Mouse (Mus musculus) adrenal gland, adult 18-20 months (tissue): ENCODE measurements around the gene Chrnb2. TPM values are rescaled to one million over a fixed set of nuclear protein-coding genes. Genes with fewer than 3 reads are reported as not detected.

ENCODE experiments used
- DNase-seq, 2 experiments: peaks; one replicate each; pipeline ENCODE4 v3.0.0; 2021 to 2022; ENCODE audit warnings: low spot score in 2 of 2
- total RNA-seq, 2 experiments: library from RNA; stranded (reverse); gene quantifications; 1 replicate in 1 of 2; 2 replicates in 1 of 2; pipeline ENCODE4 v1.2.3; 2021

Chrnb2 gene
- total RNA-seq, 2 experiments from 2014 or later, result 4.4 to 4.7 TPM

- peak in 1 of 2 experiments; percentile 49 for DNase-seq
These were observed 49.0 kb downstream of the Chrnb2 start for GRCm38 (mm10) chr3:89715207-89715966.

DNA sequence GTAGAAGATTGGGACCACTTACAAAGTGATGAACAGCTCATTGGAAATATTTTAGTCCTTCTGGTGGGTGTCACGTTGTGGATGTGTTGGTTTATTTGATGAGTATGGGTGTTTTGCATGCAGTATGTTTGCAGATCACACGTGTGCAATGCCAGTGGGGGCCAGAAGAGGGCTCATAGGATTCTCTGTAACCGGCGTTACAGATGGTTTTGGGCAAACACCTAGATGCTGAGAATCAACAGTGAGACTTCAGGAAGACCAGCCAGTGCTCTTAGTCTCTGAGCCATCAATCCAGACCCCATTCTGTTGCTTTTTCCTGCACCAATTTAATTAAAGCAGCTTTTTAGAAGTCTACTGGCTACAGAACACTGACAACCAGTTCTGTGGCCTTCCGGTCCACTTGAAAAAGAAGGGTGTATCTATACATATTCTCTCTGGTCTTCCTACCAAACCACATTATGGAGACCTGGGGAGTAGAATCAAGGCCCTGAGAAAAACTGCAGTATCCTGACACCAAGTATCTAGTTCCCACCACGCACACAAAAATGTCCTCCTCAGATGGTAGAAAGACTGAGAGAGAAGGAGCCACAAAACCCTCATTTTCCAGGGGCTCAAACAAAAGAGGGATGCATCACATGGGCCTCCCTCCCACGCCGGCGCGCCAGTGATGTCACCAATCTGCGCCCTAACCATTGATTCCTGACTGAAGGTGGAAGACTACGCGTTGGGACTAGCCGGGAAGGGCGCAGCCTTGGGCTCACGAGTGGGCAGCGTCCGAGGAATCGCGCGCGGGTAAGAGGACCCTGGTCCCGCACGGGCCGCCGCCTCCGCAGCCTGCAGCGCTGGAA, 49.8 kb downstream of the Chrnb2 start, which contains the start of gene Adar:
Gene Adar (plus strand): TSS at position 664 of the 848 bp plus-strand sequence.
- DNase-seq, result peak; percentile 72 to 76

DNA sequence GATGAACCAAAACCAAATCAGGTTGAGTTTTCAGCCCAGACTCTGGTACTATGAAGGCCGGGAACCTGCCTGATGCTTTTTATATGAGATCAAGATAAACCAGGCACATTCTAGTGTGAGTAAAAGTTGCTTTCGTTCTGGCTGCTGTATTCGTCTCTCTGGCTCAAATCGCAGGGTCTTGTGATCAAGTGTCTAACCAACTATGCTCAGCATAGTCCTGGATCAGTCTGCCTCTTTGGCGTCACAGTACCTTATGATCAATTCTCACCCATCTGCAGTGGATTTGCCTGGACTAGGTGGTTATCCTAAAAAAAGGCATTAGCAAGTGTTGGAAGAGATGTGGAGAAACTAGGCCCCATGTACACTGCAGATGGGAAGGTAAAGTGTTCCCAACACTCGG, 60.4 kb downstream of the Chrnb2 start:
- DNase-seq, result no peak

DNA sequence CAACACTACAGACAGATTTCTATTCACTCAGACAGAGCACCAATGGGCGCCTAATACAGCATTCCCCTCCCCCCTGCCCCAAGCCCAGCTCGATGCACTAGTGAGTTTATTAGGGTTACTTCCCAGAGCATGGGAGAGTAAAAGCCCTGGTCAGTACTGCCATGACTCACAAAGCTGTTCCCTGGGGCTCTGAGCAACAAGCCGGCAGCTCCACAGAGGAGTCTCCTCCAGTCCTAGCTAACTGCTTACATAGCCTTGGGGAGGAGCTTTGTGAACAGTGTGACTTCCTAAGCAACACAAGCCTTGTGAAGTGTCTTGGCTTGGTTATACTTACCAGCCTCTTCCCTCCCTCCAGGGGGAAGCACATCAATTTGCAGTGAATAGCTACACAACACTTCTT, 60.8 kb downstream of the Chrnb2 start:
- no peak for DNase-seq

DNA sequence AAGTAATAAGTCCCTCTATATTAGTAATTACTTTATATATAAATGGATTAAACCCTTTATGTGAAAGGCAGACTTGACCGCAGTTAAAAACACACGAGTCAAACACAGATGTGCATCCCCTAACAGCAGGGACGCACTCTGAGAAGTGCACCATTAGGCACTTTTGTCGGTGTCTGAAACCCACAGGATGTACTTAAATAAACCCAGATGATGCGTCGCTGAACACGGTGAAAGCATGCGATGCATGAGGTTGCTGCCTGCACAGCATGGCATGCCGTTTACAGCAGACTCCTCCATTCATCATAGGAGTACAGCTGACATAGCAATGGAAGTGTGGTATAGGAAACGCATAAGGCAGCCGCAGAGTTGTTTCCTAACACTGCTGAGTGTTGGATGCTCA, 64.0 kb downstream of the Chrnb2 start:
- DNase-seq, result no peak

DNA sequence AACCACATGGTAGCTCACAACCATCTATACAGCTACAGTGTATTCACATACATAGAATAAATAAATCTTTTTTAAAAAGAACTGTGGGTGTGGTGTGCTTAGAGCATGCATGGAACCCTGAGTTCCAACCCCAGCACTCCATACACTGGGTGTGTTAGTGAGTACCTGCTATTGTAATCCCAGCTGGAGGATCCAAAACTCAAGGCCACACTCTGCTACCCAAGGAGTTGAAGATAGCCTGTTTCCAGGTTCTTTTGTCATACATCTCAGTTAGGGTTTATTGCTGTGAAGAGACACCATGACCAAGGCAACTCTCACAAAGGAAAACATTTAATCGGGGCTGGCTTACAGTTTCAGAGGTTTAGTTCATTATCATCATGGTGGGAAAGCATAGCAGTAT, 65.5 kb downstream of the Chrnb2 start:
- no peak for DNase-seq

Other genes with a start within 250 kb of the Chrnb2 start
- 1 to 10 TPM; 2.7 to 3.8 TPM for gene Kcnn3, start 244.5 kb downstream of the Chrnb2 start, total RNA-seq
- gene Adar, start 49.6 kb downstream of the Chrnb2 start, total RNA-seq, result 10 to 100 TPM; 28.6 to 29.7 TPM
- 10 to 100 TPM; 54.5 to 65.8 TPM for gene Ube2q1, start 9.0 kb upstream of the Chrnb2 start, total RNA-seq
- gene She, start 66.7 kb upstream of the Chrnb2 start, total RNA-seq, result 1 to 10 TPM; 7.1 to 7.3 TPM
- 10 to 100 TPM in 1 of 2 experiments, 1 to 10 TPM in 1; 7.8 to 13.9 TPM for gene Il6ra, start 148.6 kb upstream of the Chrnb2 start, total RNA-seq
- 10 to 100 TPM; 26.5 to 39.9 TPM for gene Atp8b2, start 198.9 kb upstream of the Chrnb2 start, total RNA-seq
- 100 to 1,000 TPM; 150 to 153 TPM for gene Hax1, start 234.1 kb upstream of the Chrnb2 start, total RNA-seq